Mouse (Mus musculus): ENCODE data around the gene Ddx19b.
"Not testable (repeated sequence)": the region's sequence is repeated elsewhere in the genome, so short reads cannot be mapped to it uniquely, and the experiment has no call there.

Ddx19b gene

DNA sequence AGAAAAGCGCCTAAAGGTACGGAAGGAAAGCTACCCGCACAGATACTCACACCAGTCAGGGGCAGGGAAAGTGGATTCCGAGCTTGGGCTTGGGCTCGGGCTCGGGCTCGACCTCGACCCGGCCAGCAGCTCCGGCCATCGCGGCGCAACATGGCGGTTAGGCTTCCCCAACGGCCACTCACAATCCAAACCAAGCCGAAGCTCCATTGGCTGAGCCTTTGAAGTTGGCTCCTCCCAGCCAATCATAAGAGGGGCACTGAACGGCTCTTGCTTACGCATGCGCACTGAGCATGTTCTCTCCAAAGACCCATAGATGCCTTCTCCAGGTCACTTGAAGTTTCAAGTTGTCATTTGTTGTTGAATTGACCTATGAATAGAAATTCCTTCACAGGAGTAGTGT lies at the start of gene Ddx19b:
Gene Ddx19b, minus strand, starts transcription at position 180 of the 400 bp plus-strand sequence.
- DNase-seq: no peak

DNA sequence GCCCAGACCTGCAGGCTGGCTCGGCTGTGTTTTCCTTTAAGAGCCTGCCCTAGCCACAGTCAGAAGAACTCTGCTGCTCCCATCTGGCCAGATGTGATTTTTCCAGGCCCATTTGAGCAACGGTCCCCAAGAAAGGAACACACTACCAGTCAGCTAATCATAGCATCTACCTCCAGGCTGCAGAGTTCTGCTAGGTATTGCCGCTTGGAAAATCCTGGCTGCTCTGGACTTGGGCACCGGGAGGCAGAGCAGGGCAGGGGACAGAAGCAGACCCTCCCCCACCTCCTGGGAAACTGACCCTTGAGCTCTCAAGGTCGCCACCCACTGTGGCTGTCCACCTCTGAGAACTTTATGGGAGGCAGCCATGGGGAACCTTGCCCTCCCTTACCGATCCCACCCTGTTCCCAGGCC lies 48.3 kb upstream of the Ddx19b start:
- peak; percentile 52 for DNase-seq

DNA sequence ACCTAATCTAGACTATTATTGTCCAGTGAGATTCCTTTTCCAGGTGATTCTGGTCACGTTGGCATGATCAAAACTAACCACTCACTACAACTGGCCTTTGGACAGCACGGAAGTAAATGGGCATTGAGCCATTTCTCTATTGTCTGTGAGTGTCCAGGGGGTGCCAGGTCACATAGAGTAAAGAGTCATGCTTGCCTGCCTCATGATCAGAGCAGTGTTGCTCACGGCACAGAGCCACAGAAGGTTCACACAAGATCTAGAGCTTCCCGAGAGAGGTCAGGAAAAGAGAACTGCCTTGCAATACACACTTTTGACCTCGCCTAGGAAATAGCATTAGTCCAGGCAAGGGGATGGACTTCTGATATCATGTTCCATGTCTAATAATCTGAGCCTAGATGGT lies 47.9 kb upstream of the Ddx19b start:
- no peak for DNase-seq

DNA sequence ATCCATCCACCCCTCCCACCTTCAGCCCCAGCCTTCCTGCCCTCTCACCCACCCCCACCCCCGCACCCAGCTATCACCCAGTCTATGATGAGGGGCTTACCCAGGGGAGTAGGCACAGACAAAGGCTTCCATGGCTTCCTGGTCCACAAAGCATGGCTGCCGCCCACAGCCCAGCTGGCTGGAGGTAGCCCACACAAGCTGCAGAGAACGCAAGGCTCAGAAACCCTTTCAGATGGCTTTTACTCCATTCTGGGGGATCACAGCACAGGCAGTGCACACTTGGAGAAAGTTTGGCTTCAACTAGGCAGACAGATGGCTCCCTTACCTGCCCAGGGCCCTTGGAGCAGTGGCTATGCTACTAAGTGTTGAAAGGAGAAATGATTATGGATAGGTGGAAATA lies 44.4 kb upstream of the Ddx19b start:
- no peak for DNase-seq

DNA sequence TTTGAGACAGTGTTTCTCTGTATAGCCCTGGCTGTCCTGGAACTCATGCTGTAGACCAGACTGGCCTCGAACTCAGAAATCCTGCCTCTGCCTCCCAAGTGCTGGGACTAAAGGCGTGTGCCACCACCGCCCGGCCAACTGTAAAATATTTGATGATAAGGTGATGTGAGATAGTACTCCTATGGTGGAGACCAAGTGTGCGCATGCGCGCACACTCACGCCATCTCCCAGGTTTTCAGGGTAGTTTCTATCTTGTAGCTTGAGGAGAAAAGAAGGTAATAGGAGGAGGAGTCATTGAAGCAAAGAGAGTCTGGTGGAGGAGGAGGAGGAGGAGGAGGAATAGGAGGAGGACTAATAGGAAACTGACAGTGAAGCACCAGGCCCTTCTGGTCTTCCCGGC lies 37.1 kb upstream of the Ddx19b start:
- DNase-seq: not testable (repeated sequence)

DNA sequence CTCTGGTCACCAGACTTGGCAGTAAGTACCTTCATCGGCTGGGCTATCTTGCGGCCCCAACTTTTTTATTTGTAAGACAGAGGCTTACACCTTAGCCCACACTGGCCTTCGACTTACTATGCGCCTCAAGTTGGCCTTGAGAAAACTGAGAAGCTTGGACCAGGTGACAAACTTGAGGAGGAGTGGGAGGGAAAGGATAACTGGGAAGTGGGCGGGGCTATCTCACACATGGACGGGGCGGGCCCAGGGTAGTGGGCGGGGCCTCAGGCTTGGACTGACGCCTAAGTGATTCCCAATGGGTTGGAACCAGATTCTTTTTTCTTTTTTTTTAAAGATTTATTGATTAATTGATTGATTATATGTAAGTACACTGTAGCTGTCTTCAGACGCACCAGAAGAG lies 35.9 kb upstream of the Ddx19b start:
- DNase-seq: no peak

DNA sequence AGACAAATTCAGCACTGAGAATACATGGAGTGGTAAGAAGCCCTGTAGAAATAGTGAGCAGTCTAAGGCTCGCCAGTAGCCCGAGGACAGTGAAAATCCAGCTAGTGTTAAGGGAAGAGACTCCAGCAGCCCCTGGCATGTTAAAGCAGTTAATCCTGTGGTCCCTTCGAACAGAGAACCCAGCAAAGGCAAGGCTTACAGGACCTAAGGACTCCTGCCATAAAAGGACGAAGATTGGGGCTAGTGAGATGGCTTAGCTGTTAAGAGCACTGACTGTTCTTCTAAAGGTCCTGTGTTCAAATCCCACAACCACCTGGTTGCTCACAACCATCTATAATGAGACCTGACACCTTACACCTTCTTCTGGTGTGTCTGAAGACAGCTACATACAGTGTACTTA lies 34.8 kb upstream of the Ddx19b start:
- DNase-seq: no peak

DNA sequence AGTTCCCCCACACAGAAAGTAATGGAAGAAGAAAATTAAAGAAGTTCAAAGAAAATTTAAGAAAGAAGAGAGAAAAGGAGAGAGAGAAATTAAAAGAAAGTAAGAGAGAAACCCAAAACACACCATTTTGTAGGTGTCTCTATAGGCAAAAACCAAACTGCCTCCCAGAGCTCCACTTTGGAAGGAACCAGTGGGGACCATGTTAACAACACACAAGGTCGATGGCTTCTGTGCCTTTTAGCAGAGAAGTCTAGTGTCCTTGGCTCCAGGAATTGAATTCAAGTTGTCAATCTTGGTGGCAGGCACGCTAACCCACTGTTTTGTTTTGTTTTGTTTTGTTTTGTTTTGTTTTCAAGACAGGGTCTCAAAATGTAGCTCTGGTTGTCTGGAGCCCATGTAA lies 31.3 kb upstream of the Ddx19b start:
- DNase-seq: no peak

DNA sequence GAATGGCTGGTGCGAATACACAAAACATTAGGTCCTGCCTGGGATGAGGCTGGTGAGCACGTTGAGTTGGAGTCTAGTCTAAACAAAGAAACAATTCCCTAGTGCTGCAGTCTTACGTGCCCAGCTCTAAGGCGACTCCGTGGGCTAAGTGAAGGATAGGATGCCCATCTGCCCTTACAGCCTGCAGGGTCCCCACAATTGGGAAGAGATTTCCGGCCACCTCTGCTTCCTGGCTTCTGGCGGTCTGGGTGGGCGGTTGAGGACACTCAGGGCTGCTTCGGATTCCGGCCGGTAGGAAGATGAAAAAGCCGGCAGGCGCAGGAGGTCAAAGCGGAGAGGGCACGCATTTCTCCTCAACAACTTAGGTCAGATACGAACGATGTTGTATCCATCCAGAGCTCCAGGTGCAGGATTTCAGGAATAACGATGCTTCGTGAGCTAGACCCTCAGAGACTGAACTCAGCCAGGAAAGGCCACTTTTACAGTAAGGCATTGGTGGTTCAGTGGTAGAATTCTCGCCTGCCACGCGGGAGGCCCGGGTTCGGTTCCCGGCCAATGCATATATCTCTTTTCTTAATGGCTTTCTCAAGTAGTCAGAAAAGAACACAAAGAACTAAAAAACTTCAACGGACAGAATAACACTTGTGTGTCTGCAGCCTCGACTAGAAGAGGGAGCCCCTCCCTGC lies 30.7 kb upstream of the Ddx19b start:
- DNase-seq: peak; percentile 87

DNA sequence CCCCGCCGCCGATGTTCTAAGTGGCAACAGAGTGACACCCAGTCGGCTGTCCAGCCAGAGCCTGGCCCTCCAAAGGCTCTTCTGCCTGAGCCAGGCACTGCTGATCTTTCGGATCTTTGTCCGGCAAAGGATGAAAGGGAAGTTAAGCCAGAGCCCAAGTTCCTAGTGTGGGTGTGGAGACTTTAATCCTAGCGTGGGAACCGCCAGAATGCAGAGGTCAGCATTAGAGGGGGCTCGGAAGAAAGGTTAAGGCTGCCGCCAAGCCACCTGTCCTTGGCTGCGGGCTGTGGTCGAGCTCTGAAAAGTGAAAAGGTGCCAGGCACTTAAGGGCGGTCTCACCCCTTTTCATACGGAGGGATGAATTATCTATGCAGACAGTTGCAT lies 30.1 kb upstream of the Ddx19b start:
- DNase-seq: no peak

DNA sequence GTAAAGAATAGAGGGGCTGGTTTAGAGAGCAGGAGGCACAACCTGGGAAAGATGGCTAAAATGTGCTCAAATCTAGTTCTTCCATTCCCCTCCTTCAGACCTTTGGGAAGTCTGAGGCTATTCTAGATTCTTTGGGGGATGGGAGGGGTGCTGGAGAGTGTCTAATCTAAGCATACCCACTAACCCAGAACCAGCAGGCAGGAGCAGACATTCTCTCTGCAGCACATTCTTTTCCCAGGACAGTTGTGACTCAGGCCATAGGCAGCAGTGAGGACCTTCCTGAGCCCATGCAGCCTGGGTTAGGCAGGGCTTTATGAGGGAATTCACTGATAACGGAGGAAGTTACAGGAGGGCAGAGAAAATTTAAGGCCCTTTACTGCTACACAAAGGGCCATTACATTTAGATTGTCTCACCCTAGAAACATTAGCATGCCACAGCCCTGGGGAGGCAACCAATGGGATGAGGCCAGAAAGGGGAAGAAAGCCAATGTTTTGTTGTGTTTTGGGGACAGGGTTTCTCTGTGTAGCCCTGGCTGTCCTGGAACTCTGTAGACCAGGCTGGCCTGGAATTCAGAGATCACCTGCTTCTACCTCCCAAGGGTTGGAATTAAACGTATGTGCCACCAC lies 27.5 kb upstream of the Ddx19b start:
- DNase-seq: no peak

DNA sequence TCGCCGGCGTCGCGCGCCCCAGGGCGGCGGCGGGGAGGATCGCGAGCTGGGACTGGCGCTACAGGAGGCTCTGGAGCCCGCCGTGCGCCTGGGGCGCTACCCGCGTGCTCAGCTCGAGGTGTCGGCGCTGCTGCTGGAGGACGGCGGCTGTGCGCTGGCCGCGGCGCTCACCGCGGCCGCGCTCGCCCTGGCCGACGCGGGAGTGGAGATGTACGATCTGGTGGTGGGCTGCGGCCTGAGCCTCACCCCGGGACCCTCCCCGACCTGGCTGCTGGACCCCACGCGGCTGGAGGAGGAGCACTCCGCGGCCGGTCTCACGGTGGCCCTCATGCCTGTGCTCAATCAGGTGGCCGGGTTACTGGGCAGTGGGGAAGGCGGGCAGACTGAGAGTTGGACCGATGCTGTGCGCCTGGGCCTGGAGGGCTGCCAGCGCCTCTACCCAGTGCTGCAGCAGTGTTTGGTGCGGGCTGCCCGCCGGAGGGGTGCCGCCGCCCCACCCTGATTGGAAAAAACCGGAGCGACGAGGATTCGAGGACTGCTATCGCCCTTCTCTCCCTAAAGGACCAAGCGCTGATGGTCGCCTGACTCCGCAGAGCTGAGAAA lies 25.2 kb upstream of the Ddx19b start:
- peak; percentile 16 for DNase-seq

DNA sequence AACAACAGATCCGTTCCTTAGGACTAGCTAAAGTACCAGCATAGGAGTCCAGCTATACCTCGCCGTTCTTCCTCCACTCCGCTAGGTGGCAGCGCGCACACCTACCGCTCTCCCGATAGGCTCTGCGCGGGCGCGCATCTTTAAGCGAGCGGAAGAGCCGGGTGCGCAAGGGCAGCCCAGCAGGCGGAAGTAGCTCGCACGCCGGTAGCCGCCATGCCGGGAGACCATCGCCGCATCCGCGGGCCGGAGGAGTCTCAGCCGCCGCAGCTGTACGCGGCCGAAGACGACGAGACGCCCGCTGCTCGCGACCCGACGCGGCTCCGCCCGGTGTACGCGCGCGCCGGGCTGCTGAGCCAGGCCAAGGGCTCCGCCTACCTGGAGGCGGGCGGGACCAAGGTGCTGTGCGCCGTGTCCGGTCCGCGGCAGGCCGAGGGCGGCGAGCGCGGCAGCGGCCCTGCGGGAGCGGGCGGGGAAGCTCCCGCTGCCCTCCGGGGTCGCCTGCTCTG lies 24.7 kb upstream of the Ddx19b start, which contains the start of gene Exosc6:
Gene Exosc6, plus strand, starts transcription at position 182 of the 506 bp plus-strand sequence.
- peak; percentile 93 for DNase-seq

DNA sequence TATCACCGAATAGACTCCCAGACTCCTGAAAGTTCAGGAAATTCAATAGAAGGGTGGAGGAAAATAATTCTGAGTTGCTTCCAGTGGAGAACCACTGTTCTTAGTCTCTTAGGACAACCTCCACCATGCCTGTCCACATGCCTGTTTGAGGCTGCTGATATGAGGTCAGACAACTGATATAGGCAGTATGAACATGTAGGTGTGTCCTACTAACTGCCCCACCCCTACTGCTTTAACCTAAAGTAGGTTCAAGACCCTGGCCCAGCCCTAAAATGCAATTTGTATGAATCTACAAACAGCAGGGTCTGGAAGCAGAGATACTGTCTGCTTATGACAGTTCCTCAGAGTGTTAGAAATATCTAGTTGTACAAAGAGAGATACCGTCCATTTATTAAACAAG lies 24.1 kb upstream of the Ddx19b start:
- no peak for DNase-seq

DNA sequence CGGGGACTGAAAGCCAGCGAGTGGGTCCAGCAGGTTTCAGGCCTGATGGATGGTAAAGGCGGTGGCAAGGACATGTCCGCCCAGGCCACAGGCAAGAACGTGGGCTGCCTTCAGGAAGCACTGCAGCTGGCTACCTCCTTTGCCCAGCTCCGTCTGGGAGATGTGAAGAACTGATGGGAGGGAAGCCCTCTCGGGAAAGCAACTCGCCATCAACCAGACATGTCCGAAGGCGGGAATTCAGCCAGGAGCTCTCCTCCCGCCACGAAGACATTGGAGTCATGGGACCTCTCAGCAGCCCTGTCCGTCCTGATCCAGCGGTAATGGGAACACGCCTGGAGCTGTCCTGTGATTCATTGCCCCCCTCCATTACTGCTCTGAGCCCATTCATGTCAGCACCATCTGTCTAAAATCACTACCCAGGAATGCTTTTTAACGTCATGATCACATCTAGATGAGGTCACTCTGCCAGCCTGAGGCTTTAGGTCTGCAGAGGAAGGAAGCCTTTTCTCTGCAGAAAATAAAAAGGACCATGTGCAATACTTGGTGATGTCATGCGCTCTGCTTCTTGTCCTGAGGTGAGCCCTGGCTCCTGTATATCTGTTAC lies 23.6 kb upstream of the Ddx19b start:
- no peak for DNase-seq

DNA sequence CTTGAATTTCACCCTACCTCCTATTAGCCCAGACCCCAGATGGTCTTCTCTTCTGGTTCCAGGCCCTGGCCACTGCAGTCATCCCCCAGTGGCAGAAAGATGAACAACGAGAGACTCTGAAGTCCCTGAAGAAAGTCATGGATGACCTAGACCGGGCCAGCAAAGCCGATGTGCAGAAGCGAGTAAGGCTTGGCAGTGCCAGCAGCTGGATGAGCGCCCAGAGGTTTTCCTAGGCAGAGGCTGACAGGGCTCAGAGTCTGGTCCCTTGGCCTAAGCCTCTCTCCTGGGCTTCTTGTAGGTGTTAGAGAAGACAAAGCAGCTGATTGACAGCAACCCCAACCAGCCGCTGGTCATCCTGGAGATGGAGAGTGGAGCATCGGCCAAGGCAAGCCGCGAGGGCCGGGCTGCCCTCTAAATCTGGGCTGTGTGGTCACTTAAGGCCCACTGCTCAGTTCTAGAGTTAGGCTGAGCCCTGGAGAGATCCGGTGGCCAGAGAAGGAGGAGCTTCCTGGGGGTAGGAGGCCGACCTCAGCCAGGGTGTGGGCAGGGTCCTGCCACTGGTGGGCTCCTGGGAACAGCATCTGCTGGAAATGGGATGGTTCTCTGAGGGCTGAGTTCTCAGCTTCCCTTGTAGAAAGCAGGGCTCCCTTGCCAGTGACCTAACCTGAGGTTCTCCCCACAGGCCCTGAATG lies 22.4 kb upstream of the Ddx19b start:
- no peak for DNase-seq

DNA sequence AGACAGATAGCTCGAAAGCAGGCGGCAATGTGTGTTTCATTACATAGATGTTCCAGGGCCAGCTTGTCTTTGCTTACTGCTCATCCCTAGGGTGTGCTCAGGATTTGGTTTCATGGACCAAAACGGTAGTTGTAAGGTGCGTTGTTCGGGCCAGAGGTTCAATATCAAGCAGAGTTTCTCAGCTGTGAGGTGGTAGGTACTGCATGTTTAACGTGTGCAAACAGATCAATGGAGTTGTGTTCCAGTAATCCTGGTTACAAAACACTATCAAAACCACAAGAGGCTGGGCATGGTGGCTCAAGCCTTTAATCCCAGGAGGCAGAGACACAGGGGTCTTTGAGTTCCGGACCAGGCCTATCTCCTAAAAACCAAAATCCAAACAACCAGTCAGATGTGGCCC lies 17.6 kb upstream of the Ddx19b start:
- DNase-seq: no peak

DNA sequence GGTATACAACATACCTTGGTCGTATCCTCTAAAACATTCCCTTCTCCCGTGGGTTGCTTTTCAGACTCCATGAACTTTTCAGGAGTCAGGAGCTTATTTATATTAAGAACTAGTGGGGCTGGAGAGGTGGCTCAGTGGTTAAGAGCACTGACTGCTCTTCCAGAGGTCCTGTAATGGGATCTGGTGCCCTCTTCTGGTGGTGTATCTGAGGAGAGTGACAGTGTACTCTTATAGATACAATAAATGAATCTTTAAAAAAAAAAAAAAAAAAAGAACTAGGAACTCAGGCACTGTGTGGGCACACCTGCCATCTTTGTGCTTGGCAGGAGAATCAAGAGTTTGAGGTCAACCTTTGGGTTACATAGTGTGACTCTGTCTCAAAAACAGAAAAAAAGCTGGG lies 17.1 kb upstream of the Ddx19b start:
- no peak for DNase-seq

DNA sequence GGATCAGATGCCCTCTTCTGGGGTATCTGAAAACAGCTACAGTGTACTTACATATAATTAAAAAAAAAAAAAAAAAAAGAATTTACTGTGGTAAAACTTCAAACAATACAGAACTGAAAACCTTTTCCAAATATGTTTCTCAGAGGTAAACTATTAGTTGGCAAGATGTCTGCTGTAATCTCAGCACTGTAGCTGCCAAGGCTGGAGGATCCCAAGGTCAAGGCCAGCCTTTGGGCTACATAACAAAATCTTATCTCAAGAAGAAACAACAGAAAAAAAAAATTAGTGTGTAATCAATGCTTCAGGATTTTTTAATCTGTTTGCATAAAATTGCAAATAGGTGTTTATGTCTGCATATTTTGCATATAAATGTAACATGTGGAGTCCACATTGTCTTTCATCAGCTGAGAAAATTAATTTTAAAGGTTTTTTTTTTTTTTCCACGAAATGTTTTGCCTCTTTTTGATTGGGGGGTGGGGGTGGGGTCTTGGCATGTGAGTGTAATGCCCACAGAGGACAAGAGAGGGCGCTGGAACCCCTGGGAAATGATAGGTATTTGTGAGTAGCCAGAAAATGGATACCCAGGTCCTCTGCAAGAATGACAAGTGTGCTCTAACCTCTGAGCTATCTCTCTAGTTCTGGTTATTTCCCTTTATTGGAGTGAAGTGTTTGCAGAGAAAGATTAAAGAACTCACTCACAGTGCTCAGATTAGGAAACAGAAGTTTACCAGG lies 12.6 kb upstream of the Ddx19b start:
- DNase-seq: no peak

DNA sequence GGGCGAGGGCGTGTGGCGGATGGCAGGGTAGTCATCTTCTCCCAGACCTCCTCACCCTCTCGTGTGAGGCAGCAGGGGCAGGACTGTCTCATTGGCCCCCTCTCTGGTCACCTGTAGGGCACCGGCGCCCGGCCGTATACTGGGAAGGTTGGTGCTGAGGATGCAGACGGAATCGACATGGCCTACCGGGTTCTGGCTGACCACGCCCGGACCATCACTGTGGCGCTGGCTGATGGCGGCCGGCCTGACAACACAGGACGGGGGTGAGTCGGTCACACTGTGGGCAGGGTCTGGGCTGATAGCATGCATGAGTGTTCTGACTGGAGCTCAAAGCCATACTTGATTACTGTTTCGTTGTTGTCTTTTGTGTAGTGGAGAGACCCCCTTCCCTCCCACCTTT lies 11.0 kb upstream of the Ddx19b start:
- DNase-seq: no peak

DNA sequence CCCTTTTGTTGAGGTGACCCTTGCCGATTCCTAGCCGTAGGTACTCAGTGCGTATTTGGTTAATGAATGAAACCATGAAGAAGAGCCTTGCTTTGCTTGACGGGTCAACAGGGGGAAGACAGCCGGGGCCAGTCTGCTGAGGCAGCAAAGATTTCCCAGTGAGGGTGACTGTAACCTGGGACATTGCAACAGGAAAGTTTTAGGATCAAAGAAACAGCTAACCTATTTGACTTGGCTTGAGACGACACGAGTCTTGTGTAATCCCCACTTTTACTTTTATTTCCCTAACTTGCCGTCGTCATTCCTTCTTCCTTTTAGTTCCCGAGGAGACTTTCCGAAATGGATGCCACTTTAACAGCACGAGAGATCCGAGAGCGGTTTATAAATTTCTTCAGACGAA lies 5.0 kb upstream of the Ddx19b start:
- no peak for DNase-seq

DNA sequence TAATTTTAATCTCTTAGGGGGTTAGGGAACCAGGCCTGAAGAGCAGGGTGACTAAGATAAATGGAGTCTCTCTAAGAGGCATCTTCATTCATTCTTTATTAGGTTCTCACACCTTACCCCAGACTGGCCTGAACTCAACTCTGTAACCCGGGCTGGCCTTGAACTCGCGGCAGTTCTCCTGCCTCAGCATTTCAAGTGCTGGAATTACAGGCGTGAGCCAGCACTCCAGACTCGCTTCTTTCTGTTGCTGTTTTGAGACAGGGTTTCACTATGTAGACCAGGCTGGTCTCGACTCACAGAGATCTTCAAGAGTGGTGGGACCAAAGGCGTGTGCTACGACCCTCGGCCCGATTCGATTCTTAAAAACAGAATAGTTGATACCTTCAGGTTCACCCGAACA lies 2.7 kb upstream of the Ddx19b start:
- peak; percentile 35 for DNase-seq

Measured in lung, postnatal 10 days (tissue).